Mouse (Mus musculus): Measurements from ENCODE around the gene Gucy1a1. TPM values are rescaled to one million over a fixed set of nuclear protein-coding genes. Genes with fewer than 3 reads are reported as not detected.

Gucy1a1 gene
- polyA plus RNA-seq, 1 experiment from 2014 or later = 69.3 TPM

Small RNAs within 50 kb of the gene (microRNA-seq; reads per million reads assigned to microRNA genes)
- gene Mir7010 = 0.84 reads per million

Other genes with a start within 250 kb of the Gucy1a1 start
- 21.6 and 25.0 TPM in 2 replicates for gene Ctso, start 213.2 kb downstream of the Gucy1a1 start, polyA plus RNA-seq (2014; fragmentation: Nextera tagmentation; extraction: Ambion mirVana)
- gene Tdo2, start 169.6 kb downstream of the Gucy1a1 start, polyA plus RNA-seq (2014; fragmentation: Nextera tagmentation; extraction: Ambion mirVana) = 0.22 and 0.30 TPM in 2 replicates
- not detected in 2 replicates for gene Asic5, start 163.5 kb downstream of the Gucy1a1 start, polyA plus RNA-seq (2014; fragmentation: Nextera tagmentation; extraction: Ambion mirVana)
- gene Gucy1b1, start 71.1 kb downstream of the Gucy1a1 start, polyA plus RNA-seq (2014; fragmentation: Nextera tagmentation; extraction: Ambion mirVana) = 59.5 and 62.2 TPM in 2 replicates
- 5.8 and 6.3 TPM in 2 replicates for gene Map9, start 212.3 kb upstream of the Gucy1a1 start, polyA plus RNA-seq (2014; fragmentation: Nextera tagmentation; extraction: Ambion mirVana)